Mouse (Mus musculus) heart, adult 2 months (tissue): ENCODE data around the gene Ror2. TPM values are rescaled to one million over a fixed set of nuclear protein-coding genes. Genes with fewer than 3 reads are reported as not detected.

Source experiments
- DNase-seq, 2 experiments: peaks; one replicate each; pipeline ENCODE4 v3.0.0; 2021
- H3K27ac ChIP-seq: fragments of 200-600 bp; 2 replicates; pipeline ENCODE4 v1.8.1; 2022
- H3K27me3 ChIP-seq: fragments of 200-500 bp; 2 replicates; pipeline ENCODE4 v1.6.1; 2012; ENCODE audit warnings: mild to moderate bottlenecking, low read length, inconsistent platforms, mixed read lengths; ENCODE audit not compliant: control insufficient read depth, insufficient read depth
- H3K36me3 ChIP-seq: fragments of 200-500 bp; 2 replicates; pipeline ENCODE4 v1.6.1; 2012; ENCODE audit warnings: low read length, inconsistent platforms; ENCODE audit not compliant: control insufficient read depth, insufficient read depth
- H3K4me1 ChIP-seq: fragments of 200-500 bp; 2 replicates; pipeline ENCODE4 v1.6.1; 2011; ENCODE audit warnings: low read length; ENCODE audit not compliant: control insufficient read depth, insufficient read depth
- H3K4me3 ChIP-seq: fragments of 200-600 bp; 2 replicates; pipeline ENCODE4 v1.8.1; 2022
- H3K79me2 ChIP-seq: fragments of 200-500 bp; replicated peaks from 2 replicates; pipeline ENCODE4 v1.6.1; 2012; ENCODE audit warnings: mild to moderate bottlenecking, inconsistent platforms, low read length, moderate library complexity, mixed read lengths; ENCODE audit not compliant: control insufficient read depth, insufficient read depth
- H3K9ac ChIP-seq: fragments of 200-500 bp; 2 replicates; pipeline ENCODE4 v1.6.1; 2012; ENCODE audit warnings: low read depth, mild to moderate bottlenecking, control low read depth, inconsistent platforms, low read length, mixed read lengths
- CTCF ChIP-seq: fragments of 200-600 bp; IDR thresholded peaks from 2 replicates; pipeline ENCODE4 v1.8.1; 2022; ENCODE audit warnings: antibody characterized with exemption, mild to moderate bottlenecking, moderate library complexity
- EP300 ChIP-seq: fragments of 200-500 bp; IDR thresholded peaks from 2 replicates; pipeline ENCODE4 v1.6.1; 2011; ENCODE audit warnings: low read depth, low read length, control low read depth; ENCODE audit not compliant: insufficient read depth
- POLR2A ChIP-seq: fragments of 200-500 bp; IDR thresholded peaks from 2 replicates; pipeline ENCODE4 v1.6.1; 2011; ENCODE audit warnings: mild to moderate bottlenecking, low read depth, low read length, control low read depth; ENCODE audit not compliant: insufficient read depth
- WGBS: fragments of 180-500 bp; shearing (Covaris S2); methylation state at CpG from one replicate; pipeline ENCODE4 v1.1.7; 2018; 5-methylcytosine and 5-hydroxymethylcytosine counted together
- intact Hi-C: fragments of 180-260 bp; cut with DNase I; formaldehyde crosslinking; loops from one replicate; pipeline ENCODE4 v1.15.1; 2025
- polyA plus RNA-seq: library from polyadenylated mRNA; depleted of rRNA; stranded (reverse); fragments of >200 nt; gene quantifications from 2 replicates; pipeline ENCODE4 v1.2.3, GENCODE M21; 2012
- total RNA-seq, 2 experiments: library from RNA; stranded (reverse); gene quantifications; 2 replicates each; pipeline ENCODE4 v1.2.3; 2021

Ror2 gene
- total and polyA plus RNA-seq, 3 experiments, result 1.1 to 1.9 (median 1.5) TPM

- Histone ChIP-seq H3K27me3 (no peaks in the 10 kb centered on the region), H3K9ac (no peak overlapping the region), H3K4me1 (no peaks in the 10 kb centered on the region), H3K4me3 (no peak overlapping the region), H3K36me3 (no peaks in the 10 kb centered on the region), H3K79me2 (no peaks in the 10 kb centered on the region), H3K27ac (no peak overlapping the region)
- DNase-seq, result no peak
- intact Hi-C loops, result no loop called here
- no peak for TF ChIP-seq CTCF
- WGBS, result 87% methylated on average over 16 of the region's 16 CpGs
These were observed 175.7 kb downstream of the Ror2 start for GRCm38 (mm10) chr13:53110249-53110578.

DNA sequence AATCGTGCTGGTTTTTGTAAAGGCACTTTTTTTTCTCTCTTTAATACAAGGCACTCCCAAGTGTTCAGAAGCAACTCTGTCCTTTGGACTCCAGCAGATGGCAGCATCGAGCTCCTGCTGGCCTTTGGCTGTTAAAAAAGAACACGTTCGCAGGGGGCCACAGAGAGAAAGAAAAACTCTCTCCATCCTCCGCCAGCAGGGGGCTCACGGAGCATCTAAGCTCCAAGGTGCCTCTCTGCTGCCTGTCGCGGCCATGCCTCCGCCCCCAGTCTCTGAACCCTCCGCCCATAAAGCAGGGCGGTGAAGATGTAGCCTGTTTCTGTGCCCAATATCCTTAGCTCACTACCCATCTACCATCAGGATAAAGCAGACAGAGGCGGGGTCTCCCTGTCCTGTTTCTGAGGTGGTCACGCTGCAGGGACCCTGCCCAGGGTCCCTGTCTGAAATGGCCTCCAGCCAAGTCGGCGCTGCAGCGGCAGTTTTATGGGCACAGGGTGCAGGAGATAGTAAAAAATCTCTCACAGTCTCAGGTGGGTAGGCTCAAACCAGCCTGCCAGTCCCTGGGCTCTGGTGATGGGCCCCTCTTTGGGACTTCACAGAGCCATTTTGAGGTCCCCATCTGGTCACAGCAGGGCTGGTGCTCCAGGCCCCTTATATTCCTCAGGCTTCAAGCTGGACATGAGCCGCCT is 176.2 kb downstream of the Ror2 start:
- H3K4me1 ChIP-seq, result no peaks in the 10 kb centered on the region

DNA sequence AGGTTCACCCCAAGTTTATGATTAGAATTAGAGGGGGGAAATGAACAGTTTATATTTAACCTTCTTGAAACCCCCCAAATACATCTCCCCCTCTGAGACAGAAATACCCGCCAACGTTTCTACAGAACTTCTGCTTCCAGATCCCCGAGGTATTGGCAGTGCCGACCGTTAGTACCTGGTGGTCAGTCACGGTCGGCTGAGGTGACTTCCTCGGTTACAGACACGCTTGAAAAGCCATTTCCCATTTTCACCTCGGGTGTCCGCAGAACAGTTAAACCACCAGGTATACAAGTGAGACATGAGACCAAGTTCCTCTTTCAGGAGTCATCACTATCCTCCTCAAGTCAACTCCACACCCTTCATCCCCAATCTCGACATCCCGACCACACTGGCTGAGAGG is 179.2 kb downstream of the Ror2 start:
- WGBS, result 79% methylated on average over 13 of the region's 13 CpGs

More for the DNA sequence above, 176.2 kb downstream of the Ror2 start:
- Histone ChIP-seq H3K27me3 (no peaks in the 10 kb centered on the region), H3K79me2 (no peaks in the 10 kb centered on the region), H3K27ac (no peak overlapping the region), H3K4me3 (no peak overlapping the region), H3K36me3 (no peaks in the 10 kb centered on the region), H3K9ac (no peak overlapping the region)
- TF ChIP-seq CTCF (peak; percentile 98), POLR2A (no peak), EP300 (0 out of 2 replicates have a peak, but pooled peaks have one; percentile 54)
- intact Hi-C loops, result loop anchor here (2.0 kb wide), 2 partner anchors 247 to 317 kb away; no protein-coding TSS in a partner anchor
- DNase-seq, result peak; percentile 86 to 87
- WGBS, result 24% methylated on average over 17 of the region's 17 CpGs

DNA sequence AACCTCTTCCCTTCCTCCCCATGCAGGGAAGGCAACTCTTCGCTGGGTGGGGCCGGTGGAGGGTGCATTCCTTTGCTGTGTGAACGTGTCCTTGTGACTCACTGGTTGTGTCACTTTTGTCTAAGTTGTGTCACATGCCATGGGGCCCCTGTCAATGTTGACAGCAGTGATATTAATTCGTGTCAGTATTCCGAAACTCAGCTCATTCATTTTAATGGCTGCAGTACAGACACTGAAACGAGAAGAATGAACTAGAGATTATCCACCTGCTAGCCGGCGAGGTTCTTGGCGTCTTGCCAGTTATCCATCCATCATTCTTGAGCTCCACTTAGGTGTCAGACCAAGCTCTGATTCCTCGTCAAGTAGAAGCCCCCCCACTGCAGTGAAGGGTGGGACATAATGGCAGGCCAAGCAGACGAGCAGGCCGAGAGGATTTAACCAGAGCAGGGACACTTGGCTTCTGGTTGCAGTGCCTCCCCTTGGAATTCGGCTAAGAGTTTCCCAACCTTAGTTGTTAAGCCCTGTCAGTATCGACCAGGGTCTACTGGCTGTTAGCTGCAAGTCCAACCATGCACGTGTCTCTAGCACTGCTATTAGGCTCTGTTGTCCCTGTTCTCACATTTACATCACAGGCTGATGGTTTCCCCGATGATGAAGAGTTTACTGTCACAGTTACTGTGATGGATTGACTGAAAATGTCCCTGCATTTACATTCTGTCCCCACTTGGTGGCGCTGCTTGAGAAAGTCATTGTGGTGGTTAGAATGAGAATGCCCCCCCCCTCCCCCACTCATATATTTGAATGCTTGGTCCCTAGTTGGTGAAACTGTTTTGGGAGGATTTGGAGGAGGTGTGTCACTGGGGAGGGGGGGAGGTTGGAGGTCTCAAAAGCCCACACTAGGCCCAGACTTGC is 185.9 kb downstream of the Ror2 start:
- no peak overlapping the region for H3K4me3 ChIP-seq
- H3K79me2 ChIP-seq, result no peaks in the 10 kb centered on the region
- H3K27me3 ChIP-seq, result no peaks in the 10 kb centered on the region
- intact Hi-C loops, result loop anchor here (5.0 kb wide), 2 partner anchors 103 to 118 kb away; partner anchors contain the start of gene Nfil3
- no peak overlapping the region for H3K27ac ChIP-seq
- H3K4me1 ChIP-seq, result no peaks in the 10 kb centered on the region
- TF ChIP-seq POLR2A, result no peak
- peak; percentile 40 for TF ChIP-seq CTCF
- no peak for TF ChIP-seq EP300
- no peak overlapping the region for H3K9ac ChIP-seq
- WGBS, result 35% methylated on average over 17 of the region's 17 CpGs
- no peak for DNase-seq
- no peaks in the 10 kb centered on the region for H3K36me3 ChIP-seq

More for the DNA sequence above, 179.2 kb downstream of the Ror2 start:
- H3K4me1 ChIP-seq, result no peaks in the 10 kb centered on the region
- intact Hi-C loops, result no loop called here
- no peaks in the 10 kb centered on the region for H3K27me3 ChIP-seq
- H3K36me3 ChIP-seq, result no peaks in the 10 kb centered on the region
- TF ChIP-seq CTCF, result no peak
- no peak for TF ChIP-seq POLR2A
- no peak for TF ChIP-seq EP300
- H3K27ac ChIP-seq, result no peak overlapping the region
- no peaks in the 10 kb centered on the region for H3K79me2 ChIP-seq
- no peak for DNase-seq
- H3K9ac ChIP-seq, result no peak overlapping the region
- H3K4me3 ChIP-seq, result no peak overlapping the region

- H3K36me3 ChIP-seq, result no peaks in the 10 kb centered on the region
- no peak overlapping the region for H3K4me3 ChIP-seq
- H3K79me2 ChIP-seq, result no peaks in the 10 kb centered on the region
- WGBS, result 18% methylated on average over 8 of the region's 8 CpGs
- H3K27ac ChIP-seq, result no peak overlapping the region
- peak; percentile 62 to 79 for DNase-seq
- TF ChIP-seq POLR2A (no peak), EP300 (0 out of 2 replicates have a peak, but pooled peaks have one; percentile 55), CTCF (peak; percentile 99)
- H3K4me1 ChIP-seq, result no peaks in the 10 kb centered on the region
- intact Hi-C loops, result loop anchor here (1.0 to 5.0 kb wide), 5 partner anchors 99 to 446 kb away; partner anchors contain the start of gene Nfil3
- no peaks in the 10 kb centered on the region for H3K27me3 ChIP-seq
- no peak overlapping the region for H3K9ac ChIP-seq
These were observed 189.3 kb downstream of the Ror2 start for GRCm38 (mm10) chr13:53096615-53097014.

GRCm38 (mm10) chr13:53095222-53095621 is 190.7 kb downstream of the Ror2 start:
- H3K27me3 ChIP-seq, result no peaks in the 10 kb centered on the region
- 64% methylated on average over 17 of the region's 17 CpGs for WGBS
- no peaks in the 10 kb centered on the region for H3K36me3 ChIP-seq
- TF ChIP-seq POLR2A (no peak), CTCF (peak; percentile 55), EP300 (no peak)
- no peak overlapping the region for H3K27ac ChIP-seq
- no peaks in the 10 kb centered on the region for H3K79me2 ChIP-seq
- intact Hi-C loops, result loop anchor here (5.0 kb wide), 2 partner anchors 98 to 113 kb away; partner anchors contain the start of gene Nfil3
- no peak overlapping the region for H3K4me3 ChIP-seq
- DNase-seq, result no peak
- H3K4me1 ChIP-seq, result no peaks in the 10 kb centered on the region
- no peak overlapping the region for H3K9ac ChIP-seq
